Mouse (Mus musculus): ENCODE results near the gene Vps13c. TPM values are rescaled to one million over a fixed set of nuclear protein-coding genes. Genes with fewer than 3 reads are reported as not detected.

The Vps13c gene
- 21.8 and 24.6 TPM in 2 replicates for polyA plus RNA-seq (2012; rRNA removed)

GRCm38 (mm10) chr9:67839981-67840859, at the start of gene Vps13c:
Gene Vps13c, plus strand, starts transcription at chr9:67840396.

GRCm38 (mm10) chr9:67832046-67832605, 8.1 kb upstream of the Vps13c start, which contains the start of gene C2cd4a:
Gene C2cd4a, minus strand, starts transcription at chr9:67832330.

Other genes starting within 250 kb of the Vps13c start
- 0.70 and 0.80 TPM in 2 replicates for gene C2cd4b, start 81.0 kb upstream of the Vps13c start, polyA plus RNA-seq (2012; rRNA removed)
- 0.45 and 0.58 TPM in 2 replicates for gene C2cd4a, start 8.1 kb upstream of the Vps13c start, polyA plus RNA-seq (2012; rRNA removed)